Mouse (Mus musculus) heart, embryonic 14.5 days (tissue): Measurements from ENCODE around the gene Rita1. TPM values are rescaled to one million over a fixed set of nuclear protein-coding genes. Genes with fewer than 3 reads are reported as not detected.

Experiments
- ATAC-seq: fragments of 200-750 bp; cut with Nextera tagmentation; 2 replicates; pipeline ENCODE4 v1.8.0; 2017; ENCODE audit warnings: low read depth, moderate TSS enrichment; ENCODE audit not compliant: insufficient number of reproducible peaks, insufficient read depth, low FRiP score
- H3K27ac ChIP-seq, 2 experiments: fragments of 200-500 bp in 1 of 2; fragments of 300-500 bp in 1 of 2; sonication (generic) in 1 of 2; replicated peaks in 1 of 2; 2 replicates each; pipeline ENCODE4 v1.5.1; 2012 to 2014; ENCODE audit warnings: low read depth in 2 of 2, low read length in 2 of 2, control low read depth in 1 of 2, mild to moderate bottlenecking in 1 of 2, mixed read lengths in 1 of 2; ENCODE audit not compliant: control insufficient read depth in 1 of 2, insufficient read depth in 1 of 2
- H3K27me3 ChIP-seq: fragments of 300-500 bp; sonication (generic); 2 replicates; pipeline ENCODE4 v1.6.1; 2014; ENCODE audit warnings: mild to moderate bottlenecking, low read length, control low read depth; ENCODE audit not compliant: control insufficient read depth, insufficient read depth
- H3K36me3 ChIP-seq: fragments of 300-500 bp; sonication (generic); 2 replicates; pipeline ENCODE4 v1.6.1; 2014; ENCODE audit warnings: mild to moderate bottlenecking, control low read depth, low read length, mixed read lengths; ENCODE audit not compliant: control insufficient read depth, insufficient read depth
- H3K4me1 ChIP-seq, 2 experiments: fragments of 200-500 bp in 1 of 2; fragments of 300-500 bp in 1 of 2; sonication (generic) in 1 of 2; 2 replicates each; pipeline ENCODE4 v1.6.1; 2012 to 2014; ENCODE audit warnings: low read length in 2 of 2, control low read depth in 1 of 2, mixed read lengths in 1 of 2; ENCODE audit not compliant: control insufficient read depth in 2 of 2, insufficient read depth in 2 of 2
- H3K4me2 ChIP-seq: fragments of 300-500 bp; sonication (generic); 2 replicates; pipeline ENCODE4 v1.6.1; 2014; ENCODE audit warnings: mild to moderate bottlenecking, low read length
- H3K4me3 ChIP-seq, 2 experiments: fragments of 200-500 bp in 1 of 2; fragments of 300-500 bp in 1 of 2; sonication (generic) in 1 of 2; 2 replicates each; pipeline ENCODE4 v1.5.1; 2012 to 2014; ENCODE audit warnings: low read length in 2 of 2, mild to moderate bottlenecking in 2 of 2, control low read depth in 1 of 2, low read depth in 1 of 2, moderate library complexity in 1 of 2; ENCODE audit not compliant: control insufficient read depth in 1 of 2, insufficient read depth in 1 of 2
- H3K9ac ChIP-seq: fragments of 300-500 bp; sonication (generic); 2 replicates; pipeline ENCODE4 v1.6.1; 2014; ENCODE audit warnings: mild to moderate bottlenecking, low read length
- H3K9me3 ChIP-seq: fragments of 300-500 bp; sonication (generic); 2 replicates; pipeline ENCODE4 v1.6.1; 2016; ENCODE audit warnings: low read length, control low read depth; ENCODE audit not compliant: control insufficient read depth
- WGBS: fragments of 180-500 bp; shearing (Covaris S2); extraction: QIAGEN DNeasy Blood & Tissue Kit; methylation state at CpG from one replicate; pipeline ENCODE4 v1.1.7; 2014; 5-methylcytosine and 5-hydroxymethylcytosine counted together
- polyA plus RNA-seq: library from polyadenylated mRNA; unstranded; fragments of >200 nt; fragmentation: Nextera tagmentation; extraction: Ambion mirVana; gene quantifications from 2 replicates; pipeline ENCODE4 v1.2.1, GENCODE M21; 2014

Rita1 gene
- polyA plus RNA-seq: 5.6 and 6.2 TPM in 2 replicates

DNA sequence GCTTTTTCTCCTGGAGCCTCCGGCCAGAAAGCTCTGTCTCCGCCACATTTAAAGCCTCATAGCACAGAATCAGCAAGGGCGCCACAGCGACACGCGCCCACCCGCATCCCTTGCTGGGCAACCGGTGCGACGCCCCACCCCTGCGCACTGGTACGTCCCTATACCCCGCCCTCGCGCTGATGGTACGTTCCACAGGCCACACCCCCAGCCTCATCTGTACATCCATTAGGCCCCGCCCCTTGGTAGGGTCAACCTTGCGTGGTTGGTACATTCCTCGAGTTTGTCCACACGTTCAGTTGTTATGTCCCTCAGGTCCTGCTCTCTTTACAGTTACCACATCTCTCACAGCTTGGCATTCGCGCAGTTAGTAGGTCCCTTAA is at the start of gene Rita1, which contains the start of gene Ddx54:
Gene Rita1 (minus strand): TSS at position 148 of the 380 bp plus-strand sequence.
Gene Ddx54 (plus strand): TSS at position 298 of the 380 bp plus-strand sequence.
- peak; percentile 85 for ATAC-seq
- H3K4me2 ChIP-seq: peak within 1 kb of the TSS; percentile 94
- WGBS: under 1% methylated on average over 22 of the region's 22 CpGs

DNA sequence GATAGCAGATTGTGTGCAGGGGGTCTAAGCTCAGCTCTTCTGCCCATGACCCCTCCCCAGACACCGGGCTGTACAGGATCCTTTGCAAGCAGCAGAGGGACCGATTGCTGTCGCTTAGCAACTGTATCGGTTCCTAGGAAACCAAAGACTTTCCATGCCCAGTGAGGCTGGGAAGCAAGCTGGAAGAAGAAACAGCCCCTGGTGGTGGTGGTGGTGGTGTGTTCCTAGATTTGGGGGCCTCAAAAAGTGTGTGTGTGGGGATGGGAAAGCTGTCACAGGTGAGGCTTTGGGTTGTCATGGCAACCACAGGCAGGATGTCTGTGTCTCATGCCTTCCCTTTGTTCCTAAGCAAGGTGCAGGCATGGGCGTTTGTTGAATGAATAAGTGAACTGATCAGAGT is 48.4 kb upstream of the Rita1 start:
- H3K9me3 ChIP-seq: no peaks in the 10 kb centered on the region
- H3K4me2 ChIP-seq: no peak overlapping the region
- no peak overlapping the region for H3K27ac ChIP-seq
- H3K36me3 ChIP-seq: no peaks in the 10 kb centered on the region
- peaks cover 2% of the 10 kb centered on the region; the same call in 1 of the 2 replicates for H3K27me3 ChIP-seq
- WGBS: 54% methylated on average over 5 of the region's 5 CpGs
- ATAC-seq: no peak
- H3K4me1 ChIP-seq: no peaks in the 10 kb centered on the region
- H3K9ac ChIP-seq: no peak overlapping the region
- no peak overlapping the region for H3K4me3 ChIP-seq

More for the DNA sequence above, at the start of gene Rita1, which contains the start of gene Ddx54:
- Histone ChIP-seq H3K4me1 (peaks cover 12 to 18% of the 10 kb centered on the region in 2 experiments), H3K9ac (peak within 1 kb of the TSS; percentile 83), H3K4me3 (peak within 1 kb of the TSS; percentile 71 to 72), H3K9me3 (no peaks in the 10 kb centered on the region), H3K36me3 (peaks cover 24% of the 10 kb centered on the region), H3K27ac (peak within 1 kb of the TSS; percentile 81 to 94), H3K27me3 (no peaks in the 10 kb centered on the region)

DNA sequence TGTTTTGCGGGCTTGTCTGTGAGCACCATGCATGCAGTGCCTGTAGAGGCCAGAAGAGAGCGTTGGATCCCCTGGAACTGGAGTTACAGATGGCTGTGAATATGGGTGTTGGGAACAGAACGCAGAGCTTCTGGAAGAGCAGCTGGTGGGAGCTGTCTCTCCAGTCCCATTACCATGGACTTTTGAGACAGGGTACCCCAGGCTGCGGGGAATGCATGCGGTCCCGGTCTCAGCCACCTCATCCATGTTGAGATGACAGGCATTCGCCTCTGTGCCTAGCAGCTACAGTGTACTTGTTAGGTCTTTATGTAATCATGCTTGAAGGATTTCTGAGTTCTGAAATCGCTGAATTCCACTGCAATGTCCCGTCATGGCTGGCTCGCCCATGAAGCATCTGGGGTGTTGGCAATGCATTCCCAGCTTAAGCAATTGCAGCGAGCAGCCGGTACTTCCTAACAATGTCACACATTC is 43.9 kb upstream of the Rita1 start:
- no peak for ATAC-seq
- Histone ChIP-seq H3K9me3 (no peaks in the 10 kb centered on the region), H3K4me2 (no peak overlapping the region), H3K27me3 (peaks cover 10% of the 10 kb centered on the region; the same call in 1 of the 2 replicates), H3K27ac (no peak overlapping the region), H3K36me3 (no peaks in the 10 kb centered on the region), H3K4me3 (no peak overlapping the region), H3K9ac (no peak overlapping the region), H3K4me1 (no peaks in the 10 kb centered on the region)
- 76% methylated on average over 12 of the region's 12 CpGs for WGBS

DNA sequence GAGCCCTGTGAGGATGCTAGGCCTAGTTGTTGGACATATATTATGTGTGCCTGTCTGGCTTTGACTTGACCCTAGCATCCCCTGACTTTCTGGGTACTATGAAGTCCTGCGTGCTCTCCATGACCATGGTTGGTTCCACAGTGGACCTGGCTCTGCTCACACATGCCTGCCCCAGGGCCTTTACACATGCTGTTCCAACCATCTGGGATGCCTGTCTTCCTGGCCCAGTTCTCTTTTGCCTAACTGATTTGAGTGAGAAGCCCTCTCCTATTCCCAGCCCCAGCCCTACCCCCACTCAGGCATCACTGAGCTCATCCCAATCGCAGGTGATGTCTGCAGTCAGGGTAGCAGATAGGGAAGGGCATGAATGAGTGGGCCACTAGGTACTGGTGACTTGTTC is 41.5 kb upstream of the Rita1 start:
- H3K27ac ChIP-seq: no peak overlapping the region
- H3K27me3 ChIP-seq: peaks cover 30% of the 10 kb centered on the region
- no peak overlapping the region for H3K4me3 ChIP-seq
- H3K9ac ChIP-seq: no peak overlapping the region
- no peaks in the 10 kb centered on the region for H3K9me3 ChIP-seq
- 81% methylated on average over 2 of the region's 2 CpGs for WGBS
- no peak for ATAC-seq
- H3K4me1 ChIP-seq: peaks cover 2 to 7% of the 10 kb centered on the region in 2 experiments
- H3K36me3 ChIP-seq: no peaks in the 10 kb centered on the region
- H3K4me2 ChIP-seq: no peak overlapping the region

DNA sequence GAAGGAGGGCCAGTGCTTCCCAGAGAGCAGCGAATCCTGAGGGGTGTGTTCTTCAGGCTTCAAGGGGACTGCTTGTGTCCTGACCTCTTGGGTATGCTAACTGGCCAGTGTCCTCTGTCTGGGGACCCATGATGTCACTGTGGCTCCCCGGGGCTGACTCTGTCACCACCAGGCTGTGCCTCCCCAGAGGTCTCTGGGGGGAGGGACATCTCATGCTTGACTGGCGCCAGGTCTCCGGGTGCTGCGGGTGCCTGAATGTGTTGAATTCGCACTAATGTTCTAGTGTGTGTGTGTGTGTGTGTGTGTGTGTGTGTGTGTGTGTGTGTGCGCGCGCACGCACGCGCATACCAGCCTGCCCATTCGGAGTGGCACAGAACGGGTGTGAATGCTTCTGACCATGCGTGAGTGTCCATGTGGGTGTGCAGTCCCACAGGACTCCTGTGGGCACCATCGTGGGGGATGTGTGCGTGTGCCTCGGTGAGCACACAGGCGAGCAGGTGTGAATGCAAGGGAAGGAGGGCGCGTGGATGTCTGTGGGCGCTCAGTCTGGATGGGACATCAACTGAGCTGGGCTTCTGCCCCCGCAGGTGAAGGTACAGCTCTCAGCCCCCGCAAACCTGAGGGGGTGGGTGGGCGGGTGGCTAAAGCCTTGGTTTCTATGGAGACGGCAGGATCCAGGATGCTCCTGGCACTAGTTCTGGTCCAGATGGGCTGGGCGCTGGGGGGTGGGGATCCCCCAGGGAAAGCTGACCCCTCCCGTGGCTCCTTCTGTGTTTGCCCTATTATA is 40.7 kb upstream of the Rita1 start:
- WGBS: 79% methylated on average over 28 of the region's 28 CpGs
- no peak overlapping the region for H3K27ac ChIP-seq
- ATAC-seq: no peak

DNA sequence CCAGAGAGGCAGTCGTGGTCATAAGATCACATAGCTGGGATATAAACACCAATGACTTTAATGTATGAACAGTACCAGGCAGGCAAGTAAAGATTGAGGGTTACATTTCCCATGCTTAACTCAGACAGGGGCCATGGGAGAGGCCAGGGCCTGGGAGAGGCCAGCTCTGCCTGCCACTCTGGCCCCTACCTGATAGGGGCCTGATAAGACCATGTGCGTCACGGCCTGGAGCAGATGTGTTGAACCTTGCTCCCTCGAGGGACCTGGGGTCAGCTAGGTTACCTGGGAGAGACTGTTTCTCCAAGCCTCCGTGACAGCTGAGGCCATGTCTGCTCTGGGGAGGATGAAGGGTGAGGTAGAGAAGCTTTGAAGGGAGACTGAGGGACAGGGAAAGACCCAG is 38.8 kb upstream of the Rita1 start:
- ATAC-seq: no peak
- no peaks in the 10 kb centered on the region for H3K9me3 ChIP-seq
- 34% methylated on average over 5 of the region's 5 CpGs for WGBS
- H3K27me3 ChIP-seq: peaks cover 42% of the 10 kb centered on the region
- H3K9ac ChIP-seq: no peak overlapping the region
- peaks cover 5 to 14% of the 10 kb centered on the region in 2 experiments for H3K4me1 ChIP-seq
- H3K4me2 ChIP-seq: no peak overlapping the region
- no peak overlapping the region for H3K27ac ChIP-seq
- no peaks in the 10 kb centered on the region for H3K36me3 ChIP-seq
- no peak overlapping the region for H3K4me3 ChIP-seq

More for the DNA sequence above, 40.7 kb upstream of the Rita1 start:
- H3K36me3 ChIP-seq: no peaks in the 10 kb centered on the region
- H3K27me3 ChIP-seq: peaks cover 37% of the 10 kb centered on the region
- no peaks in the 10 kb centered on the region for H3K9me3 ChIP-seq
- H3K4me2 ChIP-seq: no peak overlapping the region
- no peak overlapping the region for H3K4me3 ChIP-seq
- H3K9ac ChIP-seq: no peak overlapping the region
- H3K4me1 ChIP-seq: peaks cover 5 to 14% of the 10 kb centered on the region in 2 experiments

DNA sequence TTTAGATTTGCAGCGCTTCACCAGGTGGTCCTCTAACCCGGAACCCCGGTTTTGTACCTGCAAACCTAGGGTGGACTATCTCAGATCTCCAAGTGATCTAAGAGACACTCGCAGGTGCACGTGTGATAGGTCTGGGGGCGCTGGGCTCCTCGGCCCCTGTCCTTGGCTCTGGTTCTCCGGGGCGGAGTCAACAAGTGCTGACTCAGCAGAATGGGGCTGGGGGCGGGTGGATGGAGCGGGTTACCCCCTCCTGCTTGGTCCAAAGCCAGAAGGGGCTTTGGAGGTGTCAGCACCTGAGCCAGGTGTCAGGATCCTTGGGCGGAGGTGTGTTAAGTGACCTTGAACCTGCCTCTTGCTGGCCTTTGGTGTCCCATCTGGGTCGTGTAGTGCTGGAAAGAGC is 37.5 kb upstream of the Rita1 start:
- WGBS: 21% methylated on average over 13 of the region's 13 CpGs
- Histone ChIP-seq H3K27me3 (peaks cover 42% of the 10 kb centered on the region), H3K4me3 (no peak overlapping the region), H3K9ac (no peak overlapping the region), H3K4me1 (peaks cover 5 to 14% of the 10 kb centered on the region in 2 experiments), H3K36me3 (no peaks in the 10 kb centered on the region), H3K9me3 (no peaks in the 10 kb centered on the region), H3K27ac (no peak overlapping the region), H3K4me2 (no peak overlapping the region)
- no peak for ATAC-seq
